Mouse (Mus musculus) MEL (cell line): ENCODE measurements around the gene Myl6b. TPM values are rescaled to one million over a fixed set of nuclear protein-coding genes. Genes with fewer than 3 reads are reported as not detected.

ENCODE experiments used
- DNase-seq: peaks from one replicate; pipeline ENCODE4 v3.0.0; 2011; ENCODE audit warnings: low read depth, low spot score
- H3K27ac ChIP-seq: 2 replicates; pipeline ENCODE4 v1.5.1; 2012; ENCODE audit warnings: low read depth, mild to moderate bottlenecking, control low read depth, low read length, moderate library complexity; ENCODE audit not compliant: control insufficient read depth
- H3K27me3 ChIP-seq, 2 experiments: fragments of 150-350 bp in 1 of 2; sonication (generic) in 1 of 2; 2 replicates each; pipeline ENCODE4 v1.6.1; 2012; ENCODE audit warnings: low read length in 2 of 2, mild to moderate bottlenecking in 2 of 2, improper control_type of control experiment in 1 of 2, moderate library complexity in 1 of 2; ENCODE audit not compliant: insufficient read depth in 2 of 2, control insufficient read depth in 1 of 2
- H3K36me3 ChIP-seq, 2 experiments: 2 replicates each; pipeline ENCODE4 v1.6.1; 2012 to 2014; ENCODE audit warnings: low read length in 2 of 2, improper control_type of control experiment in 1 of 2, inconsistent platforms in 1 of 2, mild to moderate bottlenecking in 1 of 2; ENCODE audit not compliant: insufficient read depth in 2 of 2, control insufficient read depth in 1 of 2
- H3K4me1 ChIP-seq, 2 experiments: fragments of 150-350 bp in 1 of 2; sonication (generic) in 1 of 2; 2 replicates each; pipeline ENCODE4 v1.6.1; 2012; ENCODE audit warnings: low read length in 2 of 2, improper control_type of control experiment in 1 of 2, mild to moderate bottlenecking in 1 of 2; ENCODE audit not compliant: insufficient read depth in 2 of 2, control insufficient read depth in 1 of 2
- H3K4me3 ChIP-seq, 2 experiments: fragments of 150-350 bp in 1 of 2; sonication (generic) in 1 of 2; 2 replicates each; pipeline ENCODE4 v1.5.1; 2012; ENCODE audit warnings: low read depth in 2 of 2, low read length in 2 of 2, mild to moderate bottlenecking in 2 of 2, moderate library complexity in 2 of 2, control low read depth in 1 of 2, improper control_type of control experiment in 1 of 2; ENCODE audit not compliant: control insufficient read depth in 1 of 2, insufficient read depth in 1 of 2
- H3K79me2 ChIP-seq: 2 replicates; pipeline ENCODE4 v1.6.1; 2012; ENCODE audit warnings: mild to moderate bottlenecking, low read length, moderate library complexity; ENCODE audit not compliant: control insufficient read depth, poor library complexity, insufficient read depth
- H3K9ac ChIP-seq: 2 replicates; pipeline ENCODE4 v1.6.1; 2012; ENCODE audit warnings: low read depth, mild to moderate bottlenecking, control low read depth, low read length, moderate library complexity; ENCODE audit not compliant: control insufficient read depth, poor library complexity, severe bottlenecking
- H3K9me3 ChIP-seq: fragments of 150-350 bp; sonication (generic); replicated peaks from 2 replicates; pipeline ENCODE4 v1.6.1; 2012; ENCODE audit warnings: mild to moderate bottlenecking, low read length, improper control_type of control experiment, moderate library complexity; ENCODE audit not compliant: insufficient read depth
- CHD2 ChIP-seq: IDR thresholded peaks from 2 replicates; pipeline ENCODE4 v1.6.1; 2011; ENCODE audit warnings: low read length, improper control_type of control experiment
- CTCF ChIP-seq, 3 experiments: IDR thresholded peaks in 2 of 3; conservative IDR thresholded peaks in 1 of 3; 2 replicates each; pipeline ENCODE4 v1.5.1; 2011 to 2012; ENCODE audit warnings: low read length in 3 of 3, low read depth in 2 of 3, mild to moderate bottlenecking in 2 of 3, improper control_type of control experiment in 1 of 3, inconsistent platforms in 1 of 3, mixed read lengths in 1 of 3, moderate library complexity in 1 of 3; ENCODE audit not compliant: control insufficient read depth in 1 of 3, insufficient read depth in 1 of 3, poor library complexity in 1 of 3, severe bottlenecking in 1 of 3
- EP300 ChIP-seq, 2 experiments: IDR thresholded peaks; 2 replicates each; pipeline ENCODE4 v1.6.1; 2011; ENCODE audit warnings: improper control_type of control experiment in 2 of 2, low read length in 2 of 2, low read depth in 1 of 2, mild to moderate bottlenecking in 1 of 2
- ETS1 ChIP-seq: IDR thresholded peaks from 2 replicates; pipeline ENCODE4 v1.6.1; 2012; ENCODE audit warnings: low read depth, mild to moderate bottlenecking, inconsistent platforms, low read length, improper control_type of control experiment, moderate library complexity
- HCFC1 ChIP-seq: IDR thresholded peaks from 2 replicates; pipeline ENCODE4 v1.6.1; 2012; ENCODE audit warnings: low read depth, mild to moderate bottlenecking, inconsistent platforms, low read length, improper control_type of control experiment, moderate library complexity
- MAX ChIP-seq: IDR thresholded peaks from 2 replicates; pipeline ENCODE4 v1.6.1; 2011; ENCODE audit warnings: low read length, improper control_type of control experiment
- MXI1 ChIP-seq: IDR thresholded peaks from 2 replicates; pipeline ENCODE4 v1.6.1; 2011; ENCODE audit warnings: mild to moderate bottlenecking, low read depth, low read length, improper control_type of control experiment
- MYC ChIP-seq: IDR thresholded peaks from 2 replicates; pipeline ENCODE4 v1.6.1; 2011; ENCODE audit warnings: low read depth, mild to moderate bottlenecking, low read length, improper control_type of control experiment, moderate library complexity
- NELFE ChIP-seq: IDR thresholded peaks from 2 replicates; pipeline ENCODE4 v1.6.1; 2011; ENCODE audit warnings: low read depth, low read length, improper control_type of control experiment
- NRF1 ChIP-seq: IDR thresholded peaks from 2 replicates; pipeline ENCODE4 v1.6.1; 2014; ENCODE audit warnings: low read depth, mild to moderate bottlenecking, inconsistent platforms, low read length, improper control_type of control experiment, moderate library complexity; ENCODE audit not compliant: poor library complexity, insufficient read depth, severe bottlenecking
- POLR2AphosphoS2 ChIP-seq: IDR thresholded peaks from 2 replicates; pipeline ENCODE4 v1.6.1; 2011; ENCODE audit warnings: low read length, improper control_type of control experiment
- RCOR1 ChIP-seq: IDR thresholded peaks from 2 replicates; pipeline ENCODE4 v1.6.1; 2012; ENCODE audit warnings: low read depth, mild to moderate bottlenecking, inconsistent platforms, low read length, improper control_type of control experiment
- SIN3A ChIP-seq: IDR thresholded peaks from 2 replicates; pipeline ENCODE4 v1.6.1; 2012; ENCODE audit warnings: low read length, improper control_type of control experiment, inconsistent platforms
- TCF12 ChIP-seq: IDR thresholded peaks from 2 replicates; pipeline ENCODE4 v1.6.1; 2014; ENCODE audit warnings: low read depth, mild to moderate bottlenecking, inconsistent platforms, low read length, improper control_type of control experiment, moderate library complexity
- UBTF ChIP-seq: IDR thresholded peaks from 2 replicates; pipeline ENCODE4 v1.6.1; 2012; ENCODE audit warnings: low read depth, mild to moderate bottlenecking, inconsistent platforms, low read length, improper control_type of control experiment, moderate library complexity, borderline replicate concordance; ENCODE audit not compliant: insufficient read depth
- USF1 ChIP-seq: IDR thresholded peaks from 2 replicates; pipeline ENCODE4 v1.6.1; 2014; ENCODE audit warnings: low read depth, mild to moderate bottlenecking, inconsistent platforms, low read length, improper control_type of control experiment, moderate library complexity
- ZC3H11A ChIP-seq: IDR thresholded peaks from 2 replicates; pipeline ENCODE4 v1.6.1; 2012; ENCODE audit warnings: low read depth, mild to moderate bottlenecking, inconsistent platforms, low read length, improper control_type of control experiment
- ZKSCAN1 ChIP-seq: IDR thresholded peaks from 2 replicates; pipeline ENCODE4 v1.6.1; 2012; ENCODE audit warnings: low read depth, mild to moderate bottlenecking, inconsistent platforms, low read length, improper control_type of control experiment, moderate library complexity
- polyA plus RNA-seq, 2 experiments: library from polyadenylated mRNA; stranded (reverse) in 1 of 2; unstranded in 1 of 2; fragments of >175 nt in 1 of 2; fragments of >200 nt in 1 of 2; gene quantifications; 2 replicates each; pipeline versions ENCODE4 v1.2.1 to v1.2.4; 2012; ENCODE audit warnings: low replicate concordance in 2 of 2, low read depth in 1 of 2; ENCODE audit not compliant: insufficient read length in 2 of 2, insufficient read depth in 1 of 2, missing spikeins in 1 of 2
- total RNA-seq: library from RNA; depleted of rRNA; stranded (reverse); fragments of 300-350 nt; gene quantifications from 2 replicates; pipeline ENCODE4 v1.2.3, GENCODE M21; 2012

Myl6b gene
- total and polyA plus RNA-seq, 3 experiments, result 1.8 to 18.8 TPM; not detected in 1

GRCm38 (mm10) chr10:128543100-128543499, 44.6 kb upstream of the Myl6b start:
- H3K9me3 ChIP-seq, result no peaks in the 10 kb centered on the region
- H3K27ac ChIP-seq, result no peak overlapping the region
- no peaks in the 10 kb centered on the region for H3K27me3 ChIP-seq
- TF ChIP-seq CTCF (IDR thresholded peaks at IDR 0.05 in 2 of 3, conservative IDR thresholded peaks at IDR 0.05 in 1 of 3; ENCODE audit: control insufficient read depth in 1 of 3, insufficient read depth in 1 of 3, low read depth in 2 of 3, low read length in 3 of 3, poor library complexity in 1 of 3, severe bottlenecking in 1 of 3), result no peak
- TF ChIP-seq MAX, result no peak
- TF ChIP-seq NRF1, result no peak
- TF ChIP-seq TCF12, result no peak
- no peak for TF ChIP-seq HCFC1
- TF ChIP-seq, all 39 proteins: peak for 0
- peaks cover 0 to 5% of the 10 kb centered on the region in 2 experiments; a peak in 2 of 4 replicates for H3K4me1 ChIP-seq
- no peak for DNase-seq
- peaks cover 0 to 6% of the 10 kb centered on the region in 2 experiments; a peak in 2 of 4 replicates for H3K36me3 ChIP-seq
- H3K9ac ChIP-seq, result no peak overlapping the region
- H3K4me3 ChIP-seq, result no peak overlapping the region
- H3K79me2 ChIP-seq, result peaks cover 11% of the 10 kb centered on the region

- Histone ChIP-seq H3K4me3 (no peak overlapping the region), H3K27ac (no peak overlapping the region), H3K36me3 (peaks cover 0 to 6% of the 10 kb centered on the region in 2 experiments; a peak in 2 of 4 replicates), H3K9ac (no peak overlapping the region), H3K79me2 (no peaks in the 10 kb centered on the region), H3K9me3 (no peaks in the 10 kb centered on the region), H3K27me3 (no peaks in the 10 kb centered on the region)
- DNase-seq, result no peak
- TF ChIP-seq SIN3A (no peak), USF1 (no peak), ETS1 (no peak), ZKSCAN1 (no peak), CHD2 (no peak), POLR2AphosphoS2 (no peak), NRF1 (no peak), UBTF (no peak), MAX (no peak), RCOR1 (no peak), MYC (no peak), ZC3H11A (no peak), MXI1 (no peak), NELFE (no peak), EP300 (IDR thresholded peaks at IDR 0.05; ENCODE audit: low read depth in 1 of 2, low read length in 2 of 2) (no peak)
- TF ChIP-seq, all 39 proteins: peak for 0
- peaks cover 0 to 11% of the 10 kb centered on the region in 2 experiments; a peak in 2 of 4 replicates for H3K4me1 ChIP-seq
Observed at GRCm38 (mm10) chr10:128538340-128538870, 39.9 kb upstream of the Myl6b start.
